Mouse (Mus musculus): ENCODE measurements around the gene Adora1.

Gene Adora1

DNA sequence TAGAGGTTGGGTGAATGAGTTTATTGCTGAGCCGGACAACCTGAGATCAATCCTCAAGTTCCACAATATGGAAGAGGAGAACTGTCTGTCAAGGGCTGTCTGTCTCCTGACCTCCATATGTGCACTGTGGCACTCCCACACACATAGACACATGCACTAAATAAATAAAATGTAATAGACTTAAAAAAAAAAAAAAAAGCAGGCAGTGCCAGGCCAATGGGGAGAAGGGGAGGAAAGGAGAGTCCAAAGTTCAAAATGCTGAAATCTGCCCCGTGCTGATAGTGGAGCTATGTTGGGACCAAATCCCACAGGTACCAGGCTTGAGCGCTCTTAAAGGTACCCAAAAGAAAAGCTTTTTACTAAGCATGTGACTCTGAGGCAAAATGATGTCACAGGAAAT lies 2.2 kb upstream of the Adora1 start:
- no peak for DNase-seq

DNA sequence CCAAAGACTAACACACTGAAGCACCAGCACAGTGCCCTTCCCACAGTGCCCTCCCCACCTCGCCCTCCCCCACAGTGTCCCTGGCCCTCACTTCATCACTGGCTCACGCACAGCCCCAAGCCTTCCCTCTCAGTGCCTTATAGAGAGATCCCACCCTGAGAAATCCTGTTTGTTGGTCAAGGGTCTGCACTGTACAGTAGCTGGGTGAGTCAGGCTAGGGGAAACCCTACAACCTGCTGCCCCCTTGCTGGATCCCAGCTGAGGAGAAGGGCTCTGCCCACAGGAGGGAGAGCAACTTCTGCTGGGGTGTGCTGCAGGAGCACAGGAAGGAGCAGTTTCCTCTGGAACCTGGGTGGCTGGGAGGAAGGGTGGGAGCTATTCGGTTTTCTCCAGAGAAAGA lies 911 bp upstream of the Adora1 start:
- DNase-seq: no peak

DNA sequence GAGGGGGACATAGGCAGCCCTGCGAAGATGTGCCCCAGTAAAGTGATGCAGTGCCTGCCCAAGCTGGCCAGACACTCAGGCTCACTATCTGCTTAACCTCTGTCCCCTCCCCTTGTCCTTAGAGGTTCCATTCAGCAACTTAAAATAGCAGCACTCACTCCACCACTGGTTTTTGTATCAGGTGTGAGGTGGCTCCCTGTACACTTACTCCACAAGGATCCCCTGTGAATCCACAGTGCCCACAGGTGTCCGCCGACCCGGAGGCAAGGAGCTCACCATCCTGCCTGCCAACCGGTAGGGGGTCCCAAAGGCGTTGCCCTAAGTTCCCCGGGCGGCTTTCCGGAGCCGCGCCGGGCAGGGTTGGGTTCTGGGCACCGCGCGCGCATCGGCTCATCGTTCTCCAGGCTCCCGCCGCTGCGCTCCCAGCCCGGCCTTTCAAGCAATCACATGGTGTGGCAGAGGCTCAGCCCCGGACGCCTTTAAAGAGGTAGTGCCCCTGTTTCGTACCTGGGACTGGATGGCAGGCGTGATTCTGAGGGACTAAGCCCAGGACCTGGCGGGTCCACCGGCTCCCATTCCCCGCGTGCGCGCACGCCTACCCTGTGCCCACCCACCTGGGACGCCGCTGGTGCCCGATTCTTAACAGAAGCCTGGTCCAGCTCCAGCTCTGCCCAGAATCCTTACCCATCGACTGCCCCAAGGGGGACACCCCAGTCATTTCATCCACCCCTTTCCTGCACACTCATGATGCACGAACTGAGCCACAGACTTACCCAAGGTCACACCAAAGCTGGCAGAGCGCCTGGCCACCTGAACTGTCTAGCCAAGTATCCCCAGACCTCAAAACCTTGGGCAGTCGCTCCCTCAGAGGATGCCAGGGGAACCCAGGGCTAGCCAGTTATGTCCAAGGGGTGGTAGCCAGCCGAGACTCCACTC lies 508 bp downstream of the Adora1 start:
- DNase-seq: peak; percentile 61 to 76

DNA sequence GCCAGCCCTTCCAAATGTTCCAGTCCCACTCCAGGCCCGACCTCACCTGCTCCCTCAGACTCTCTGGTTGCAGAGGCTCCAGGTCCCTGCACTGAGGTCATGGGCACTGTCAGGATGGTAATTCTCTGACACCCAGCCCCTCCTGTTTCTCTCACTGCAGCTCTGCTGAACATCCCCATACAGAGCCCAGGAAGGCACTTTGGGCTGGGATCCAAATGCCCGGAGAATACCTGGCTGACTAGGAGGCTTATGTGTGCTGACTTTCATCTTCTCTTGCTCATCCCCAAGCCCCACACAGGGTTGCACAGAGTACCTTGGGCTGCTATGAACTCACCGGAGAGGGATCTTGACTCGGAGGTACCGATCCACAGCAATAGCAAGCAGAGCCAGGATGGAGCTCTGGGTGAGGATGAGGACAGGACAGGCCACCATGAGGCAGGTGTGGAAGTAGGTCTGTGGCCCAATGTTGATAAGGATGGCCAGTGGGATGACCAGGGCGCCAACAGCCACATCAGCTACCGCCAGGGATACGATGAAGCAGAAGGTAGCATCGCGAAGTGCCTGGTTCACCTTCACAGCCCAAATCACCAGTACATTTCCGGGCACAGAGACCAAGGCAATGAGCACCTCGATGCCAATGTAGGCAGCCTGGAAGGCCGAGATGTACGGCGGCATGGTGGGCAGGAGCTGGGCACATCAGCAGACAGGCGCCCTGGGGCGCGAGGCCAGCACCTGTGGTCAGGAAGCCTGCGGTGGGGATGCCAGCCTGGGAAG lies 1.4 kb downstream of the Adora1 start:
- no peak for DNase-seq

DNA sequence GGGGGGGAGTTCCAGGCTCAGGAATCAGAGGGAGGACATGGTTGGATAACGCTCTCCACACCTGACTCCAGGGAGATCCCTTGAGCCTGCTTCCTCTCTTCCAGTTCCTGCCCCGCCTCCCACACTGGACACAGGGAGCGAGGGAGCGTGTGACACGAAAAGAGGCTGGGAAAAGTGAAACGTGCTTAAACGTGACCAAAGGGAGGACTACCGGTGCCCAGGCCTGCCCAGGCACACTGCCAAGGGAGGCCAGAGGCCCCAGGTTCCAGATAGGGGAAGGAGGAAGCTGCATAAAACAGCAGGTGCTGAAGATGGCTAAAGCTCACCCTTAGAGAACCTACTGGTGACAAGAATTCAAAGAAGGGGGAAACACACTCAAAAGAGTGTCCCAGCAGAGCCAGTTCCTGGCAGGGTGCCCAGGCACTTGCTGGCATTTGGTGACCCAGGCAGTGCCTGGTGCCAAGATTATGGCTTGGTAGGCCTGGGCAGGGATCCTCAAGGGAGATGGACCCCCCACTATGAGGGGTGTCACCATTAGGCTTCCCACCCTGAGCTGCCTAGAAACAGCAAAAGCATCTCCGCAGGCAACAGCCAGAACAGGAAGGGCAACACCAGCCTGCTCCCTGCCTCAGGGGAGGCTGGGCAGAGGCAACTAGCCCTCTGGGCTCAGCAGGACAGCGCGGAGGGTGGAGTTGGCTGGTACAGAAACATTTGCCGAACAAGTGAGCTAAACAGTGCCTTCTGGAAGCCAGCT lies 2.3 kb downstream of the Adora1 start:
- peak; percentile 65 to 81 for DNase-seq

DNA sequence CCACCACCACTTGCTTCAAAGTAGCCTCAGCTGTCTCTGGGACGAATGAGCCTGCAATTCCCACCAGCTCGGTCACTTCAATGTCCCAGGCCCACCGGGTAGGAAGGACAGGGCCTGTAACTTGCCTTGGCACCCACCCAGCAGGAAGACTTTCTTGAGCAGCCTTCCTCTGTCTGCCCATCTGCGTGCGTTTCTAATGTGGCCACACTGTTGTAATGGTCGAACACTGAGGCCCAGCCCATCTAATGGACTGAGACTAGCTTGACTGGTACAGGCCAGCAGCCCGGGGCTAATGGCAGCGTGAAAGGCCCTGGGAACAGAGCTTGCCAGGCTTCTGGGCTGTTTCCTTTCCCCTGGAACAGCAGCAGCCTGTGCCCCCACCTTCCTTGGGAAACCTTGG lies 2.9 kb downstream of the Adora1 start:
- DNase-seq: peak; percentile 31 to 59

DNA sequence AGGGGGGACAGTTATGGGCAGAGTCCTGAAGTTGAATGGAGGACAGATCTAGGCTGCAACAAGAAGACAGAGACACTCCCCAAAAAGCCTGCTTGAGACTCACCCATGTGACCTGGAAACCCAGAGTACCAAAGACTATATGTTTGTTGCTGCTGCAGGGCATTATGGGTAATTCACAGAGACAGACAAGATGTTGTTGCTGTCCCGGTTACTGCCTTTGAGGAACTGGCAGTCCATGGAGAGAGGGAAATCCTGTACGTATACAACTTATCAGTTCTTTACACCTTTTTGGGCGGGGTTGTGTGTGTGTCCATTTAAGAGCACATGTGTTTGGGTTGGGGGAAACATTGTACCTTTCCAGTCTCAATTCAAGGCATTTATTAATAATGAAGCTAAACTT lies 3.5 kb downstream of the Adora1 start:
- no peak for DNase-seq

DNA sequence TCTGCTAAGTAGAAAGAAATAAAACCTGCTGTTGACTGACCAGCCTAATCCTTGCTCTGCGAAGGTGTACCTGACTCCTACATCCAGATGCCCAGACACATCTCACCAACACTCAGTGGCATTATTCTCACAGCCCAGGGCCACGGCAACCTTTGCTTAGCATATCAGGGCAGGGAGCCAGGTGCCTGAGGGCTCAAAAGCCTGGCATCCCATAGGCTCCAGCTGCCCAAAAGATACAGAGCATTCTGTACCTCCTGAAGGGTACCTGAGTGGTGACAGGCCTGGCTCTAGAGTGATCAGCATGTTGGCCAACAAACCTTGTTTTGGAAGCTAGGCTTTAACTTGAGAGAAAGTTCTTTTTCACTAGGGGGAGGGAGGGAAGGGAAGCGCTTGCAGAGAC lies 4.0 kb downstream of the Adora1 start:
- no peak for DNase-seq

DNA sequence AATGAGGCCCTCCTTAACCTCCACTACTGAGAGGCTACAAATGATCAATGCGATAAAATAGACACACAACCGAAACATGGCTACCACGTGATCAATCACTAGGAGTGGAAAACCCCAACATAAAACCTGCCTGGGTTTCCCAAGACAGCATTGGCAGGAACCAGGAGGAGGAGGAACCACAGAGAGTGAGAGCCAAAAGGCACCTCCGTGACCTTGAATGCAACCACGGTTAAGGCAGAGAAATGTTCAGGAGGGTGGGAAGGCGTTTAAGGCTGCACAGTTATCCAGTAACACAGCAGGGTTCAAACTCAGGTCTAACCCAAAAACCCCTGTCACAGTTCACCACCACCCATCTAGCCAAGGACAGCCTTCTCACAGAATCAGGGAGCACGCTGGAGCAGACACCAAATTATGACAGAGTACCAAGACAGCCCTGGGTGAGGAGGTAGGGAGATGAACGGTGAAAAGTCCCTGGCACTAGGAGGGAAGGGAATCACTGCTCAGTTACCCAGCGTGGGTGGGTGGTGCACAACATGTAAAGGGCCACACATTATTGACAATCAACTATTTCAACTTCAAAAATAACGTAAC lies 4.5 kb downstream of the Adora1 start:
- no peak for DNase-seq

DNA sequence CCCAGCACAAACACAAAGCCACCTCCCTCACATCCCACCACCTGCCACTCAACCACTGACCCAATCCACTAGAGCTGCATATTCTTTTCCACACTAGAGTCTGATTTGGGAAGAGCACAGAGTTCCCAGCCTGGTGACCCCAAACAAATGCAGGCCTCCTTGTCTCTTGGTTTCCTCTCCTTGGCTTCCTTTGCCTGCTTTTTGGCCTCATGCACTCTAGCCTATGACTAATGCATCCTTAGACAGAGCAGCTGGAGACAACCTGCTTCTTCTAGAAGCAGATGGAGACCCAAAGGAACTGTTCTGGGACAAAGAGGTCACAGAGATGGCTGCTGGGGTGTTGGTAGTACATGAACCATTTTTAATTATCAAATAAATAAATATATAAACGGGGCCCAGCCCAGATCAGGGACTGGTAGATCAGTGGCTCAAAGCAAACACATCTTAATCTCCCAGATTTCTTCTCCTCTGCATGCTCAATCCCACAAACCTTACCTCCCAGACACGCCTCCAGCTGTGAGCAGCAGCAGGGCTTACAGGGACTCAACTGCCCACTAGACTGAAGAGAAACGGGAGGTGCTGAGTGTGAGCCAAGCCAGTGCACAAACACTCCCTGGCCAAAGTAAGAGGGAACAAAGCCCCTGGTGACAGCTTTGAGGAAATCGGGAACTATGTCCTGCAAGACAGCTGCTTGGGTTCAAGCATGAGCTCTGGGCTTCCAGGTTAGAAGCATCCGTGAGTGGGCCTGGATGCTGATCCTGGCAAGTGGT lies 5.2 kb downstream of the Adora1 start:
- no peak for DNase-seq

DNA sequence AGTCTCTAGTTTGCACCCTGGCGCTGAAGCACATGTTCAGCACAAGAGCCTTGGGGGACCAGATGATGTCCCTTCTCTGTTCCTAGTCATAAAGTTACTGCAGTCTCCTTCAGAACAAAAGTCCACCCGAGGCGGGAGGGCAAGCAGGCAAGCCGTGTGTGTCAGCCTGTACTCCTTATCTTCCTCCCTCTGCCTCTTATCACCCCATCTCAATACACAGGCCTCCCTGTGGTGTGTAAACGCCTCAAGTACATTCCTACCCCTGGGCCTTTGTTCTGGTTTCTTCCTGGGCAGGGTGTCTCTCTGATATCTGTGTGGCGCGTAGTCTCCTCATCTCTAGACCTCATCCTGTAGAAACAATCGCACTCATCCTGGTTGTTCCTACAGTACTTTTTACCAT lies 8.5 kb downstream of the Adora1 start:
- DNase-seq: no peak

DNA sequence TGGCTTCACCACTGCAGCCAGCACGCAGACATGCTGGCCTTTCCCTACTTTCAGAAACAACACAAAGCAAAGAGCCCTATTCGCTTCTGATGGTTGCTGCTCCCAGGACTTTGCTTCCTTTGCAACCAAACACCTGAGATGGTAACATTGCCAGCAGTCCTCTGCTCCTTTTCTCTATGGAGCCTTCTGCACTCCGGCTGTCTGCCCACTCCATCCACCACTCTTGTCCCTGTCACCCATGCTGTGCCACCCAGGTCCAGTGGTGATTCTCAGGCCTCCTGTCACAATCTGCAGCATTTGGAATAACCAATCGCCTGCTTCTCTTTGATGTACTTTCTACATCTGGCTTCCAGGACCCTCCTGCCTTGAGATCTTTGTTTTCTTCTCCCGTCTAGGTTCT lies 9.9 kb downstream of the Adora1 start:
- DNase-seq: no peak

DNA sequence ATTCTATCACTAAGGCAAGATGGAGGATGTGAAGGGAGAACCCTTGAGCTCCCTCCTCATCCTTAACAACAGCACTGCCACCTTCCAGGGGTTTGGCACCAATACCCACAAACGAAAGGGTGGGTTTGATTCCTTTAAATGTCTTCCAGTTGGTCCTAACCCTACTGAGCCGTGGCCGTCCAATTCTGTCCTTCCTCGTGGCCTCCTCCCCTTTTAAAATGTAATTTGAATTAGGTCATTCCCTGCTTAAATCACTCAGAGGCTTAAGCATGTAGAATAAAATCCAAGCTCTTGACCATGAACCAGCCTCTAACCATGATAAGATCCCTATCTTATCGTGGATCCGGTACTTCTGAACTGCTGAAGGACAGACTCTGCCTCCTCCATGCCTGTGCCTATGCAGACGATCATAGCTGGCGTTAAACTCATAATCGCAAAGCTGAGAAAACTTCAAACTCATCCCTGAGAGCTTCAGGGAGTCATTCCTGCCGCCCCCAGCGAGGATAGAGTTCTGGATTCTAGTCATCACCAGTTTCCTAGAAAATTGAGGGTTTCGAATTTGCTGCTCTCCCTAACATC lies 10.5 kb downstream of the Adora1 start:
- no peak for DNase-seq

DNA sequence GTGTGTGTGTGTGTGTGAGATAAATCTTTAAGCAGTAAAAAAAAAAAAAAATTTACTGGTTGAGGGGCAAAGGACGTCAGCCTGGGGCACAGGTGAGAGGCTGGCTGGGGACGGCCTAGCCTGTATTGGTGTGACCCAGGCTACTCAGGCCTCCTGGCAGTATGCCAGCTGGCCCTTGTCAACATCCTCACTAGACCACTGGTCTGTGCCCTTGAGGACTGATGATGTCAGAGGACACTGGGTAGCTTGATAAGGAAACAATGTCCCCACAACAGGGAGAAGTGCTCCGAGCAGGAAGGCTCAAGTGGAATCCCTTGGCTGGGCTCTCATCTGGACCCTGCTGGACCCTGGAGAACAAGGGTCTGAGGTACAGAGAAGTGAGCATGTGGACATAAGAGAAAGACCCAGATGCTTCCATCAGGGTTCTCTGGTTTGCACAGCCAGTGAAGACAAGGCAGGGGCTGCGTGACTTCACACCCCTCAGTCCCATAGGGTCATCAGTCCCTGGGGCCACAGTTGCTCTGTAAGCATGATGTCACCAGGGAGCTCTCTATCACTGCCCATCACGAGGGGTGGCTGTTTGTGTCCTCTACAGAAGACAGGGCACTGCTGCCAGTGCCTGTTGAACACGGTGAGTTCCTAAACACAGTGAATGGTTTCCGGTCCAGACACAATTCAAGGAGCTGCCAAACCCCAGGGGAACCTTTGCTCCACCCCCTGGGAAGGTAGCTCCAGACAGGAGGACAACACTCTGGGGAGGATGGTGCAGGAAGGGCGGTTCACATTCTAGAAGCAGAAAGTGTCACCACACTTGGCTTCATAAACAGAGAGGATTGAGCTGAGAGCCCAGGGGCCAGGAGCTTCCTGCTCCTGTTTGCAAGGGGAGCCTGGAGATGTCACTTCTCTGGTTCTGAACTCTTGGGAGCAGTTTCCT lies 12.8 kb downstream of the Adora1 start:
- DNase-seq: peak; percentile 51 to 73

DNA sequence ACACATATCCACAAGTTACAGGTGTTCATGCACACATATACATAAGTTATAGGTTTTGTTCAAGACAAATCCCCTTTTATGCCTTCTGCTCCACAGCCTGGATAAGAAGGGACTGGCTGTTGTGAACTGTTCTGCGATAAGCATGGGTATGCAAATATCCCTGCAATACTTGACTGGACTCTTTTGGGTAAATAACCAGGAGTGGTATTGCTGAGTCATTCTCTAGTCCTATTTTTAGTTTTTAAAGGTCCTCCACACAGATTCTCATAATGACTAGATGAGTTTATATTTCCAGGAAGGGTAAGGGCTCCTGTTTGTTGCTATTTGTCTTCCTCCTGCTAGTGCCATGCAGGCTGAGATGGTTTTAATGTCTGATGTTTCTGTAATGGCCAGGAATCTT lies 14.1 kb downstream of the Adora1 start:
- no peak for DNase-seq

DNA sequence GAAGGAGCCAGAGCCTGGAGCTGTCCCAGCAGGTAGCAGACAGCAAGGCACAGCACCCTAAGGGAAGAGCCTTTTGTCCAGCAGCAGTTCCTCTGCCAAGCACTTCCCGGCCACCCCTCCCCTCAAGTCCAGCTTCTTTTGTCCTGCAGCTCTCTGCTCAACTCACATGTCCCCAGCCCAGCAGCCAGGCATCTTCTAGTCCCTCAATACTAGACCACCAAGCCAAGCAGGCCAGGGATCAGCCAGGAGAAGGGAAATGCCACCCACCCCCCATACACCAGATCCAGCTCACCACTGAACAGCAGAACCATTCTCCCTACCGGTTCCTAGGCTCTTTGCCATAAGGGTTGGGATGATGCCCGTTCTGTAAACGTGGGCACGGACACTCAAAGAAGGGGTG lies 15.6 kb downstream of the Adora1 start:
- DNase-seq: no peak

DNA sequence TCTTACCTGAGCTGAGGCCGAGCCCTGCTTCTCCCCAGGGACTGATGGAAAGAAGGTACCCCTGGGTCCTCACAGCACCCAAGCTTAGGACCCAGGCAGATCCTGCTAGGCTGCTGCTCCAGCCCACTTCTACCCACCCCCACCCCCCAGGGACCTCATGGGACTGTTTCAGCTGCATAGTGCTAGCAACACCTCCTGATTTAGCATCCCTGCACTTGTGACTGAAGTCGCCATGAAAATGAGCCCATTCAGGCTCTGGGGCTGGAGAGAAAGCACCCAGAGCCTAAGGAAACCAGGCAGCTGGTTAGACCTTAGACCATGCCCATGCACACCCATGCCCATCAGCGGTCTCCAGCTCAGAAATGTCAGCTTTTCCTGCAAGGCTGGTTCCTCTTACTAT lies 17.3 kb downstream of the Adora1 start:
- no peak for DNase-seq

DNA sequence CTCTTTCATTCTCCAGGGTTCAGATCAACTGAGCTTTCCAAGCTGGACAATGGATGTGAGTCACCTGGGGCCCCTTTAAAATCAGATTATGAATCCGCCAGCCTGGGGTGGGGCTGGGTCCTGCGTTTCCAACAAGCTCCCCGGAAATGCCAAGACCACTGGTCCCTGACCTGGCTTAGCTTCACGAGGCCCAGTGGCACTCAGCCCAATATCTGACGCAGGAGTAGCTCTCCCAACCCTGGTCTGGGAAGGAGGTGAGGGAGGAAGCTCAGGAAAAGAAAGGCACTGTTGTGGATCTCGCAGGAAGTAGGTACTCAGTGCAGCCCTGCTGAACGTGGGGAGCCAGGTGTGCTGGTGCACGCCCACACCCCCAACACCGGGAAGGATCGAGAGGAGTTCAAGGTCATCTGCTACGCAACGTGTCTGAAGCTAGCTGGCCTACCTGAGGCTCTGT lies 18.2 kb downstream of the Adora1 start:
- DNase-seq: peak; percentile 61 to 74

DNA sequence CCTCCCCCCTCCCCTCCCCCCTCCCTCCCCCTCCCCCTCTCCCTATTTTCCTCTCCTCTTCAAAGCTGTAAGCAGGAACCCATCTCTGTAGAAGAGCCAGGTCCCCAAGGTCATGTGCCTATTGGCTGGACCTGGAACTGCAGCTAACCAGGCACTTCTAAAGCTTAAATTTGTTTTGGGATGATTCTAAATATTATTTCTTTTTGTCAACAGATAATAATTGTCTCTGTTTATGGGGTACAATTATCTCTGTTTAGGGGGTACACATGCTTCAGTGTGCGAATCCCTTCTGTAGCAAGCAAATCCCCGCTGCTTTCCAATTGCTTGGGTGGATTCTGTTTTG lies 18.6 kb downstream of the Adora1 start:
- peak in 1 of 2 experiments; percentile 26 for DNase-seq
